Mouse (Mus musculus): ENCODE results near the gene Ppfibp1. TPM values are rescaled to one million over a fixed set of nuclear protein-coding genes. Genes with fewer than 3 reads are reported as not detected.

Gene Ppfibp1
- polyA plus RNA-seq, 1 experiment from 2014 or later = 15.9 TPM

DNA sequence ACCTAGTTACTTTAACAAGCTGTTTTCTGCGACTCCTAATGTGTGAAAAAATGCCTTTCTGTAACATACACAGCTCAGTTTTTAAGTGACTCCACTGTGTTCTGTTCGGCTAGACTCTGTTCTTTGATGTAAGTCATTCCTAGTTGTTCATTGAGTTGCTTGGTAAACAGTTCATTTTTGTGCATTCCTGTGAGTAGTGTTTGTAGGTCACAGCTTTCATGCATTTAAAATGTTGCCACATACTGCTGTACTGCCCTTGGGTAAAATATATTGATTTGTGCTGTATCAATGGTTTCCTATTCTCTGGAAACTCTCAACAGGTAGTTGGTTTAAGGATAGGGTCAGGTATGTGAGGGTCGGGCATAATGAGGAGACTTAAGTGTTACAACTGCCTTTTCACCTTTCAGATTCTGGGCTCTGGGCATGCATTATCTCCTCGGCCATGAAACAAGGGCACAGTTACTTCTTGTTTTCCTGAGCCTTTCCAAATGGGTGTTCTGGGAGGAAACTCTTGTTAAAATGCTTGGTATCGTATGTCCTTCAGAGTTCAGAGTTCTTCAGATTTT, 38.2 kb downstream of the Ppfibp1 start:
- Histone ChIP-seq H3K9ac (ENCODE audit: low read depth, low read length) (no peak overlapping the region), H3K27ac (ENCODE audit: low read depth, low read length) (no peak overlapping the region), H3K4me2 (ENCODE audit: low read length) (no peak overlapping the region), H3K4me3 (ENCODE audit: low read length) (no peak overlapping the region), H3K9me3 (ENCODE audit: control insufficient read depth, low read length) (no peaks in the 10 kb centered on the region), H3K36me3 (ENCODE audit: control insufficient read depth, insufficient read depth, low read length) (no peaks in the 10 kb centered on the region), H3K27me3 (replicated peaks; ENCODE audit: control insufficient read depth, insufficient read depth, low read length) (no peaks in the 10 kb centered on the region), H3K4me1 (ENCODE audit: control insufficient read depth, insufficient read depth, low read depth, low read length) (no peaks in the 10 kb centered on the region)
- 81% methylated on average over 5 of the region's 5 CpGs for WGBS
- no peak for ATAC-seq

DNA sequence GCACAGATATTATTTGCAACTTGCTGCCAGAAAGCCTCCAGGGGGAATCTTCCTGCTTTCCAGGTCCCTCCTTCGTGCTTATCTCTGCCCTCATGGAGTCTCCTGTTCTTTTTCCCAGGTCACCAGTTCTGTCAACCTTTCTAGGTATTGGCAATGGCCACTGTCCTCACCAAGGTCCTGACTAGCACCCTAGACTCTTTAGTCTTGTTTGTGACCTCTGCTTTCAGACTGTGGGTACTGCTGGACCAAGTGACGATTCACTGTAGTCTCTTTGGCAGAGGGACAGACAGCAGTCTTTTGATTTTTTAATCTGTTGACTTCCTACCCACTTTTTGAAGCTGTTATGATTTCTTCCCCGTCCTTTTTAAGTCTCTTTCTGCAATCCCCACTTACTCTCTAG, 39.8 kb downstream of the Ppfibp1 start:
- no peaks in the 10 kb centered on the region for H3K9me3 ChIP-seq (ENCODE audit: control insufficient read depth, low read length)
- WGBS = 58% methylated on average over 3 of the region's 3 CpGs
- H3K4me3 ChIP-seq (ENCODE audit: low read length) = no peak overlapping the region
- no peak overlapping the region for H3K9ac ChIP-seq (ENCODE audit: low read depth, low read length)
- H3K27me3 ChIP-seq (replicated peaks; ENCODE audit: control insufficient read depth, insufficient read depth, low read length) = no peaks in the 10 kb centered on the region
- no peak for ATAC-seq
- H3K4me2 ChIP-seq (ENCODE audit: low read length) = no peak overlapping the region
- H3K36me3 ChIP-seq (ENCODE audit: control insufficient read depth, insufficient read depth, low read length) = no peaks in the 10 kb centered on the region
- H3K4me1 ChIP-seq (ENCODE audit: control insufficient read depth, insufficient read depth, low read depth, low read length) = no peaks in the 10 kb centered on the region
- H3K27ac ChIP-seq (ENCODE audit: low read depth, low read length) = peak overlapping the region; percentile 29; the same call in 1 of the 2 replicates

DNA sequence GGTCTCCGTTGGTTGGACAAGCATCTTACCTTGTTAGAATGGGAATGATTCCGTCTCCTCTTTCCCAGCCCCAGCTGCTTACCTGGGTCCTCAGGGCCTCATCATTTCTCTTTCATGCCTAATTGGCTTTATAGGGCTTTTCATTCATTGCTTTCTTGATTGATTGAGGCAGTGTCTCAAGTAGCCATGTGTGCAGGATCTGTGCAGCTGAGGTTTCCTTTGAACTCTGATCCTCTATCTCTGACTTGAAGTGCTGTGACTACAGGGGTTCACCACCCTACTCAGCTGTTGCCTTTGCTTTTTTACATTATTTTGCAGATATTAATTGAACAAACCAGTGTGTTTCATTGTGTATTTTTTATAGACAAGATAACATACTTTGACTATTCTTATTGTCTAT, 40.7 kb downstream of the Ppfibp1 start:
- ATAC-seq = no peak
- Histone ChIP-seq H3K4me1 (ENCODE audit: control insufficient read depth, insufficient read depth, low read depth, low read length) (no peaks in the 10 kb centered on the region), H3K9ac (ENCODE audit: low read depth, low read length) (no peak overlapping the region), H3K9me3 (ENCODE audit: control insufficient read depth, low read length) (no peaks in the 10 kb centered on the region), H3K27me3 (replicated peaks; ENCODE audit: control insufficient read depth, insufficient read depth, low read length) (no peaks in the 10 kb centered on the region), H3K36me3 (ENCODE audit: control insufficient read depth, insufficient read depth, low read length) (no peaks in the 10 kb centered on the region), H3K4me2 (ENCODE audit: low read length) (no peak overlapping the region), H3K27ac (ENCODE audit: low read depth, low read length) (no peak overlapping the region), H3K4me3 (ENCODE audit: low read length) (no peak overlapping the region)
- WGBS = 60% methylated on average over 2 of the region's 2 CpGs

DNA sequence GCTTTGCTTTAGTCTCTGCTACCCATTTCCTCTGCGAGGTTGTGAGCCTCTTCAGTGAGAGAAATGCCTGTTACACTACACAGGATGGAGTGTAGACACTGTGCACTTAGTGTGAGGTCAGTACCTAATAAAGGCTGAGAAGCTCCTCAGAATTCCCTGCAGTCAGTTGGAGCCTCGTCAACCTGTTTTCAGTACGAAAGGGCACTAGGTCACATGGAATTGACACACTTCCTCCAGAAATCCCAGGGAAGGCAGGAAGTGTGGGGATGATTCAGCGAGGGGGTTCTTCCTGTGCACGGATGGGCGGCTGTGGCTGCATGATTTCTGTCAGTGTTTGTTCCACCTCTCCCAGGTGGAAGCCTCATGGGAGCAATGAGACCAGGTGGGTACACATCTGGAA, 44.8 kb downstream of the Ppfibp1 start:
- no peak overlapping the region for H3K27ac ChIP-seq (ENCODE audit: low read depth, low read length)

DNA sequence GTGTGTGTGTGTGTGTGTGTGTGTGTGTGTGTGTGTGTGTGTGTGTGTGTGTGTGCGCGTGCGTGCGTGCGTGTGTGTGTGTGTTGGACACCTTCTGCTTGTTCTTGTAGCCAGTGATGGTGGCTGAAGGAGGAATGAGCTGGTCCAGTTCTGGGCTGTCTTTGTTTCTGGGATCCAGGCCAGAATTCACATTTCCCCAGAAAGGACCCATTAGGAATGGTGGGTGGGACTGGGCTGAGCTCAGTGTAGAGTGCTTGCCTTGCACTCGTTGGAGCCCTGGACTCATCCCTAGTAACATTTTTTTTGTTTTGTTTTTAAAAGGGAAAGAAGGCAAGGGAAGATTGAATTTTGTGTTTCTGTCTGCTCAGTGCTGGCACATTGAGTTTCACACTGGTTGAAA, 47.7 kb downstream of the Ppfibp1 start:
- no peaks in the 10 kb centered on the region for H3K27me3 ChIP-seq (replicated peaks; ENCODE audit: control insufficient read depth, insufficient read depth, low read length)
- 76% methylated on average over 6 of the region's 6 CpGs for WGBS
- H3K4me2 ChIP-seq (ENCODE audit: low read length) = no peak overlapping the region
- no peak overlapping the region for H3K27ac ChIP-seq (ENCODE audit: low read depth, low read length)
- no peaks in the 10 kb centered on the region for H3K36me3 ChIP-seq (ENCODE audit: control insufficient read depth, insufficient read depth, low read length)
- H3K9ac ChIP-seq (ENCODE audit: low read depth, low read length) = no peak overlapping the region
- no peaks in the 10 kb centered on the region for H3K4me1 ChIP-seq (ENCODE audit: control insufficient read depth, insufficient read depth, low read depth, low read length)
- H3K4me3 ChIP-seq (ENCODE audit: low read length) = no peak overlapping the region
- ATAC-seq = peak; percentile 69; the same call in 1 of the 2 replicates
- H3K9me3 ChIP-seq (ENCODE audit: control insufficient read depth, low read length) = no peaks in the 10 kb centered on the region

More for the DNA sequence above, 44.8 kb downstream of the Ppfibp1 start:
- H3K27me3 ChIP-seq (replicated peaks; ENCODE audit: control insufficient read depth, insufficient read depth, low read length) = no peaks in the 10 kb centered on the region
- no peak overlapping the region for H3K4me3 ChIP-seq (ENCODE audit: low read length)
- no peaks in the 10 kb centered on the region for H3K4me1 ChIP-seq (ENCODE audit: control insufficient read depth, insufficient read depth, low read depth, low read length)
- 69% methylated on average over 6 of the region's 6 CpGs for WGBS
- no peak overlapping the region for H3K9ac ChIP-seq (ENCODE audit: low read depth, low read length)
- no peak for ATAC-seq
- H3K9me3 ChIP-seq (ENCODE audit: control insufficient read depth, low read length) = no peaks in the 10 kb centered on the region
- H3K36me3 ChIP-seq (ENCODE audit: control insufficient read depth, insufficient read depth, low read length) = no peaks in the 10 kb centered on the region
- H3K4me2 ChIP-seq (ENCODE audit: low read length) = no peak overlapping the region

DNA sequence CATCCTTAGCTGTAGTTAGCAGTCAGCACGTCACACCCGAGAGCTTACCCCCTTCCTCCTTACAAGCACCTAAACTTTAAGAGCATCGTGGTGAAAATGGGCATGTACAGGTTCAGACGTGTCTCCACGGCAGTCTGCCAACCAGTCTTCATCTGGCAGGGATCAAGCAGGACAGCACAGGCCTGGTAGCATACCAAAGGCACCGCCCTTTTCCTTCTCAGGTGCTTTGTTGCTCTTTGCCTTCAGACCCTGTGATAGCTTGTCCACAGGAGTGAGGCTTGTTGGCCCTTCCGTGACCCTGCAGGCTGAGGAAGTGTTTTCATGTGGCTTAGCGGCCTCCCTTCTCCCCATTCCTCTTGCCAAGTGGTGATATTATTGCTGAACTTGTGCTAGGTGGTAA, 50.7 kb downstream of the Ppfibp1 start:
- Histone ChIP-seq H3K9ac (ENCODE audit: low read depth, low read length) (no peak overlapping the region), H3K27me3 (replicated peaks; ENCODE audit: control insufficient read depth, insufficient read depth, low read length) (no peaks in the 10 kb centered on the region), H3K36me3 (ENCODE audit: control insufficient read depth, insufficient read depth, low read length) (no peaks in the 10 kb centered on the region), H3K9me3 (ENCODE audit: control insufficient read depth, low read length) (no peaks in the 10 kb centered on the region), H3K27ac (ENCODE audit: low read depth, low read length) (no peak overlapping the region), H3K4me2 (ENCODE audit: low read length) (no peak overlapping the region), H3K4me1 (ENCODE audit: control insufficient read depth, insufficient read depth, low read depth, low read length) (no peaks in the 10 kb centered on the region), H3K4me3 (ENCODE audit: low read length) (no peak overlapping the region)
- 91% methylated on average over 8 of the region's 8 CpGs for whole genome bisulfite sequencing
- ATAC-seq = no peak

DNA sequence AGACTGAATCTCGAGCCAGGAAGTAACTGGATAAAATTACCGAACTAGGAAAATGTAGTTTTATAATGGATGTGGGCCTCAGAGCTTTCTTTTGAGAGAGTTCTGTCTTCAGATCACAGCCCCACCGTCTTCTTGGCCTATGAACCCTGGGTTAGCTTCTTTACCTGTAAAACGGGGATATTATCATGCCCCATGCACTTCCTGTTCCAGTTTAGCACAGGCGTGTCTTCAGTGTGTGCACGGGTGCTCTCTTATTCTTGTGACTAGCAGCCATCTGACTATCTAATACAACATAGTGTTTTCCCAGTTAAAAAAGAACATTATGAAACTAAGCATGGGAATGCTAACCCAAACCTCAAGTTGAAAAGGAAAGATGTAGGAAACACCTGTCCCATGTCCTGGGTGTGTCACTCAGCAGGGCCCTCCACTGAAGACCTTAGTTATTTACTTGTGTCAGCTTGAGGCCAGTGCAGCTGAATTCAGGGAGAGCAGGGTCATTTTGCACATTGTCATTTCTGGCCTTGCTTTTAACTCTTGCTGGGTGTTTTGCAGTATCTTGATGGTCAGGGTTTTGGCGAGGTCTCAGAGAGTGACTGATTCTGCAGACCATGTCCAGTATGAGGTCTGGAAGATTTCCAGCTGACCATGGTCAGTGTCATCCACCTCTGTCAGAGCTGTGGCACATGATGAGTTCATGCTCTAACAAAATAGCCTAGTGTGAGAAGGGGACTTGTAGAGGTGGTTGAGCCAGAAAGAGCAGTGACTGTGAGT, 53.4 kb downstream of the Ppfibp1 start:
- H3K4me2 ChIP-seq (ENCODE audit: low read length) = no peak overlapping the region
- ATAC-seq = no peak
- H3K27me3 ChIP-seq (replicated peaks; ENCODE audit: control insufficient read depth, insufficient read depth, low read length) = no peaks in the 10 kb centered on the region
- 83% methylated on average over 7 of the region's 7 CpGs for WGBS
- H3K27ac ChIP-seq (ENCODE audit: low read depth, low read length) = no peak overlapping the region
- H3K4me3 ChIP-seq (ENCODE audit: low read length) = no peak overlapping the region
- peaks cover 3% of the 10 kb centered on the region; the same call in 1 of the 2 replicates for H3K4me1 ChIP-seq (ENCODE audit: control insufficient read depth, insufficient read depth, low read depth, low read length)
- H3K36me3 ChIP-seq (ENCODE audit: control insufficient read depth, insufficient read depth, low read length) = no peaks in the 10 kb centered on the region
- H3K9ac ChIP-seq (ENCODE audit: low read depth, low read length) = no peak overlapping the region
- no peaks in the 10 kb centered on the region for H3K9me3 ChIP-seq (ENCODE audit: control insufficient read depth, low read length)

DNA sequence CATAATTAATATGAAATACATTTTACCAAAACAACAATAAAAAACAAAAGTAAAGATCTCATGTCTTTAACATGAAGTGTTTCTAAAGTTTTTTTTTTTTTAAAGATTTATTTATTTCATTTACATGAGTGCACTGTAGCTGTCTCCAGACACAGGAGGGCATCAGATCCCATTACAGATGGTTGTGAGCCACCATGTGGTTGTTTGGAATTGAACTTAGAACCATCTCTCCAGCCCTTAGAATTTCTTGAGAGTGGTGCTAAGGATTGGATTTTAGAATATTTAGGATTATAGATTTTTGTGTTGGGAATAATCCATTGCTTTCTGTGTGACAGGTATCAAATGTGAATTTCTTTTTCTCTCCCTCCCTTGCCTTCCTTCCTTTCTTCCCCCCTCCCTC, 55.7 kb downstream of the Ppfibp1 start:
- no peaks in the 10 kb centered on the region for H3K27me3 ChIP-seq (replicated peaks; ENCODE audit: control insufficient read depth, insufficient read depth, low read length)
- no peak overlapping the region for H3K27ac ChIP-seq (ENCODE audit: low read depth, low read length)
- no peaks in the 10 kb centered on the region for H3K9me3 ChIP-seq (ENCODE audit: control insufficient read depth, low read length)
- H3K4me1 ChIP-seq (ENCODE audit: control insufficient read depth, insufficient read depth, low read depth, low read length) = peaks cover 3% of the 10 kb centered on the region; the same call in 1 of the 2 replicates
- no peak overlapping the region for H3K9ac ChIP-seq (ENCODE audit: low read depth, low read length)
- H3K4me3 ChIP-seq (ENCODE audit: low read length) = no peak overlapping the region
- H3K36me3 ChIP-seq (ENCODE audit: control insufficient read depth, insufficient read depth, low read length) = no peaks in the 10 kb centered on the region
- ATAC-seq = no peak
- no peak overlapping the region for H3K4me2 ChIP-seq (ENCODE audit: low read length)

DNA sequence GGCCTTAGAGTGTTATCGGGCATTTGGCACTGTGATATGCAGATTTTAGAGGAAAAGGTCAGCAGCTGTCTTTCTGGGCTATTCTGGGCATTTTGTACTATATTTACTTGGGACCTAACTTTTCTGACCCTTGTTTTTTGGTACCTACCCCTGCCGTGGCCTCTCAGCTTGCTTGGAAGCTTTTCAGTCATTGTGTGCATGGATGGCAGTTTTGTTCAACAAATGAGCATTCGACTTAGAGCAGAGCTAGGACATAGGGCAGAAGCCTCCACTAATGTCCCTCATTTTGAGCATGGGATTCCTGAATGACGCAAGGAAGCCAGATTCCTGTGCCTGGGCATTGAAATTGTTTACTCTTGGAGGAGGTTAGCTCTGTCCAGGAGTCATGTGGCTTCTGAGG, 56.5 kb downstream of the Ppfibp1 start:
- Histone ChIP-seq H3K36me3 (ENCODE audit: control insufficient read depth, insufficient read depth, low read length) (no peaks in the 10 kb centered on the region), H3K4me1 (ENCODE audit: control insufficient read depth, insufficient read depth, low read depth, low read length) (peaks cover 3% of the 10 kb centered on the region; the same call in 1 of the 2 replicates), H3K4me2 (ENCODE audit: low read length) (no peak overlapping the region), H3K27ac (ENCODE audit: low read depth, low read length) (no peak overlapping the region), H3K9ac (ENCODE audit: low read depth, low read length) (no peak overlapping the region), H3K9me3 (ENCODE audit: control insufficient read depth, low read length) (no peaks in the 10 kb centered on the region), H3K27me3 (replicated peaks; ENCODE audit: control insufficient read depth, insufficient read depth, low read length) (no peaks in the 10 kb centered on the region), H3K4me3 (ENCODE audit: low read length) (no peak overlapping the region)
- ATAC-seq = no peak
- 49% methylated on average over 4 of the region's 4 CpGs for WGBS
